Mouse (Mus musculus) megakaryocyte, embryonic 14.5 days (primary cell): ENCODE data around the gene Cyp4f40.

Source experiments
- FLI1 ChIP-seq: IDR thresholded peaks from 2 replicates; pipeline ENCODE4 v1.6.1; 2012; ENCODE audit warnings: low read length, inconsistent platforms, mixed read lengths
- GATA1 ChIP-seq: IDR thresholded peaks from 3 replicates; pipeline ENCODE4 v1.6.1; 2012; ENCODE audit warnings: mixed read lengths, low read length, inconsistent platforms, borderline replicate concordance

GRCm38 (mm10) chr17:32657041-32657440, 1.7 kb upstream of the Cyp4f40 start:
- TF ChIP-seq GATA1 = no peak
- TF ChIP-seq FLI1 = no peak
